ENCODE assay signal across 8 mouse cellular contexts in the genomic region with DNA sequence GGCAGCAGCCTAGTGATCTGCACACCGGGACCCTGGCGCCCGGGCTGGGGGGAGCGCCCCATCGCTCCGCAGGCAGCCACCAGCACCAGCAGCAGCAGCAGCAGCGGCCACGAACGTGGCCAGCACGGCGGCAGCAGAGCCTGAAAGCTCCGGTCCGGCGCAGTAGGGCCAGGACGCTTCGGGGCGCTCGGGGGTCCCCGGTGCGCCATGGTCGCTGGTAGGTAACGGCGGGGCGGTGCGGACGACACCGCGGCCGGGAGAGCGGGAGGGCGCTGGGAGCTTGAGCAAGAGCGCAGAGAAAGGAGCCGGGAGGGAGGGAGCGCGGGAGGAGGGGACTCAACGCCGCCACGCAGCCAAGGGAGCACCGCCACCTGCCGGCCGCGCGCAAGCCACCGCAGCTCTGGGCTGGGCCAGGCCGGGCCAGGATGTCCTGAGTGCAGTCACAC. TPM values are rescaled to one million over a fixed set of nuclear protein-coding genes. Genes with fewer than 3 reads are reported as not detected.
DNase-seq lines count a peak whose midpoint lies in the region; ATAC-seq lines count a peak whose summit lies in the region.

A gene (minus strand): TSS at position 303 of the 446 bp plus-strand sequence.

- intact Hi-C loops in left cerebral cortex, postnatal 10 days (cut with DNase I): loop anchor here (2.0 to 10.0 kb wide), 4 partner anchors 75 to 411 kb away; no protein-coding TSS in a partner anchor

- peak; percentile 75 for ATAC-seq in activated CD4-positive, CD25-positive, alpha-beta regulatory T cell, adult 4 months
- ATAC-seq in inflammation-experienced regulatory T-cells, adult 6 months: peak; percentile 84
- ATAC-seq in megakaryocyte progenitor cell, adult 5-6 weeks (replicated peaks; ENCODE audit: poor library complexity): peak; percentile 90

- DNase-seq in embryo, embryonic 10 days (ENCODE audit: low spot score): peak; percentile 94
- peak; percentile 80 for DNase-seq in gastrocnemius, postnatal 25 days
- DNase-seq in left cerebral cortex, postnatal 10 days (ENCODE audit: extremely low spot score in 1 of 2, low spot score in 2 of 2): peak; percentile 80 to 90
- peak; percentile 87 for DNase-seq in right cerebral cortex, postnatal 14 days
- peak; percentile 80 for DNase-seq in urinary bladder, postnatal 25 days (ENCODE audit: low spot score)

RNA-seq across cellular contexts. Expression of the gene that starts here (rescaled TPM):
- 1 to 10 TPM; 3.2 to 3.5 TPM for polyA plus RNA-seq in activated CD4-positive, CD25-positive, alpha-beta regulatory T cell, adult 4 months (2017; shearing (Covaris generic))
- total RNA-seq in gastrocnemius, postnatal 25 days (2021): 1 to 10 TPM; 2.2 to 4.3 TPM
- 1 to 10 TPM in 2 of 3 experiments, not detected in 1; 2.9 to 3.9 TPM for polyA plus RNA-seq in inflammation-experienced regulatory T-cells, adult 6 months (2017; shearing (Covaris generic))
- total RNA-seq in left cerebral cortex, postnatal 10 days (2021): 10 to 100 TPM; 58.4 to 58.7 TPM
- not detected in 2 replicates for total RNA-seq in megakaryocyte progenitor cell, adult 5-6 weeks (2015)
- total RNA-seq in megakaryocyte progenitor cell, adult 5-6 weeks (2017): not detected in 2 replicates

Comparison
In these comparisons a context has a peak if more than half of its experiments do, and no peak if none do; other contexts are left out.
1. Peak in every context shown above with its lines: DNase-seq and ATAC-seq.
2. RNA of the gene that starts here (total RNA-seq): 58.4 to 58.7 TPM in left cerebral cortex, postnatal 10 days; 2.2 to 4.3 TPM in gastrocnemius, postnatal 25 days and not detected in megakaryocyte progenitor cell, adult 5-6 weeks; every median in the first group is over 10 times any median in the second.
3. Peak in ATAC-seq in megakaryocyte progenitor cell, adult 5-6 weeks; RNA of the gene not detected or under 1 TPM.